Comparison of ENCODE assay signal across 17 mouse cellular contexts in the genomic region with DNA sequence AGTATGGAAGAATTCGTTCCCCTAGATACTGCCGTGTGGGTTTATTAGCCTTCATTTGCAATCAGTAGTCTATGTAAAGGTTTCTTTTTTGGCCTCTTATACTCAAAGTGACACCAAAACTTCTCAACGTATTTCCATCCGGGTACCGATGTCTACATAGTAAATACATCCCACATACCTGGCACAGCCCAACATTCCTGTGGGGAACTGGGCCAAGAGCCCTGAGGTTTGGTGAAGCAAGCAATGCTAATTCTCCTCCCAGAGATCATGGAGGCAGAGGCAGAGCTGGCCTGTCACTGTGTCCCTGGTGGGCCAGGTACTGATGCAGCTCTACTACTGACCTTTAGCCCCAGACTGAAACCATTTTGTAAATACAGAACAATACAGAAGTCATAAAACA.
DNase-seq lines count a peak whose midpoint lies in the region; ATAC-seq and TF ChIP-seq lines count a peak whose summit lies in the region.
"Had no signal": no experiment of that assay in that cellular context is flagged by ENCODE, and none has a peak within 500 bp of the region (broad histone marks: within the 10 kb centered on the region; RNA-seq: fewer than 3 reads in every experiment).

No protein-coding gene starts in this region.

- H3K9ac ChIP-seq in kidney, embryonic 16.5 days (replicated peaks; ENCODE audit: low read length), result no peak overlapping the region
- H3K9ac ChIP-seq: embryonic facial prominence, embryonic 15.5 days; forebrain, embryonic 13.5 days; heart, embryonic 13.5 days; liver, embryonic 15.5 days had no signal

- H3K27ac ChIP-seq in kidney, adult 2 months (ENCODE audit: insufficient read depth, low read depth, low read length), result no peak overlapping the region
- no peak overlapping the region for H3K27ac ChIP-seq in kidney, embryonic 16.5 days (ENCODE audit: low read length)
- H3K27ac ChIP-seq: liver, embryonic 15.5 days had no signal

- no peak overlapping the region for H3K4me3 ChIP-seq in kidney, adult 2 months (ENCODE audit: insufficient read depth, low read depth, low read length)
- H3K4me3 ChIP-seq in kidney, embryonic 16.5 days (ENCODE audit: low read length), result no peak overlapping the region
- H3K4me3 ChIP-seq: embryonic facial prominence, embryonic 15.5 days; forebrain, embryonic 13.5 days; heart, embryonic 13.5 days; liver, embryonic 15.5 days had no signal

- H3K4me1 ChIP-seq in kidney, adult 2 months (ENCODE audit: control insufficient read depth, insufficient read depth, low read length), result no peaks in the 10 kb centered on the region
- peaks cover 59% of the 10 kb centered on the region for H3K4me1 ChIP-seq in kidney, embryonic 16.5 days (ENCODE audit: insufficient read depth, low read length)

- no peak for ATAC-seq in kidney, embryonic 16.5 days (ENCODE audit: low FRiP score, low TSS enrichment)
- ATAC-seq: CD4-positive, CD25-positive, alpha-beta regulatory T cell, adult 4 months; forebrain, embryonic 13.5 days; midbrain, embryonic 16.5 days had no signal

- no peaks in the 10 kb centered on the region for H3K27me3 ChIP-seq in kidney, adult 2 months (replicated peaks; ENCODE audit: control insufficient read depth, insufficient read depth, low read length)
- H3K27me3 ChIP-seq in kidney, embryonic 16.5 days (ENCODE audit: insufficient read depth, low read length), result no peaks in the 10 kb centered on the region
- H3K27me3 ChIP-seq: embryonic facial prominence, embryonic 15.5 days; heart, embryonic 13.5 days; liver, embryonic 15.5 days had no signal

- no peaks in the 10 kb centered on the region for H3K9me3 ChIP-seq in kidney, embryonic 16.5 days (ENCODE audit: low read length)
- H3K9me3 ChIP-seq: embryonic facial prominence, embryonic 15.5 days; forebrain, embryonic 13.5 days; G1E; heart, embryonic 13.5 days; liver, embryonic 15.5 days had no signal

- TF ChIP-seq CTCF in kidney, adult 2 months (conservative IDR thresholded peaks at IDR 0.05; ENCODE audit: insufficient read depth, insufficient read length, low read depth, low read length), result no peak

- H3K4me2 ChIP-seq in kidney, embryonic 16.5 days (replicated peaks; ENCODE audit: low read depth, low read length), result no peak overlapping the region
- H3K4me2 ChIP-seq: embryonic facial prominence, embryonic 15.5 days; forebrain, embryonic 13.5 days; heart, embryonic 13.5 days; liver, embryonic 15.5 days had no signal

- H3K36me3 ChIP-seq in kidney, adult 2 months (ENCODE audit: control insufficient read depth, insufficient read depth, low read length), result no peaks in the 10 kb centered on the region
- H3K36me3 ChIP-seq in kidney, embryonic 16.5 days (ENCODE audit: insufficient read depth, low read length), result no peaks in the 10 kb centered on the region
- H3K36me3 ChIP-seq: embryonic facial prominence, embryonic 15.5 days; heart, embryonic 13.5 days; liver, embryonic 15.5 days had no signal

- intact Hi-C loops in heart, postnatal 14 days (cut with DNase I), result no loop called here

- no peak for TF ChIP-seq POLR2A in kidney, adult 2 months (IDR thresholded peaks at IDR 0.05; ENCODE audit: low read depth, low read length)

- WGBS in kidney, adult 2 months, result 69% methylated on average over 5 of the region's 5 CpGs
- 81% methylated on average over 5 of the region's 5 CpGs for WGBS in kidney, embryonic 16.5 days

- DNase-seq in kidney, adult 2 months, result peak; percentile 31
- DNase-seq in ZHBTc4 (ENCODE audit: low read depth, low spot score), result peak; percentile 23
- DNase-seq in kidney, adult 9 months, result peak; percentile 16
- DNase-seq in lung, postnatal 10 days, result peak; percentile 46
- no peak for DNase-seq in heart, postnatal 14 days
- DNase-seq in spleen, postnatal 36 days (ENCODE audit: low spot score in 2 of 2), result no peak
- DNase-seq: adrenal gland, postnatal 25 days; cerebellum, adult 2 months; retina, postnatal 1 day had no signal

Comparison
In these comparisons a context has a peak if more than half of its experiments do, and no peak if none do; other contexts are left out.
1. DNase-seq: peak in kidney, adult 2 months (single experiment), ZHBTc4 (single experiment), kidney, adult 9 months (single experiment) and lung, postnatal 10 days (single experiment); none in heart, postnatal 14 days (0 of 2) and spleen, postnatal 36 days (0 of 2).